Mouse (Mus musculus) heart, postnatal 36 days (tissue): Measurements from ENCODE around the gene Iscu. TPM values are rescaled to one million over a fixed set of nuclear protein-coding genes. Genes with fewer than 3 reads are reported as not detected.
"Not testable (repeated sequence)": the region's sequence is repeated elsewhere in the genome, so short reads cannot be mapped to it uniquely, and the experiment has no call there.

Experiments used
- DNase-seq, 2 experiments: peaks; one replicate each; pipeline ENCODE4 v3.0.0; 2021 to 2022
- intact Hi-C: fragments of 180-260 bp; cut with DNase I; formaldehyde crosslinking; loops from one replicate; pipeline ENCODE4 v1.15.1; 2025
- total RNA-seq, 2 experiments: library from RNA; stranded (reverse); gene quantifications; 2 replicates each; pipeline ENCODE4 v1.2.3; 2021

Gene Iscu
- total RNA-seq, 2 experiments from 2014 or later = 164 to 172 TPM

DNA sequence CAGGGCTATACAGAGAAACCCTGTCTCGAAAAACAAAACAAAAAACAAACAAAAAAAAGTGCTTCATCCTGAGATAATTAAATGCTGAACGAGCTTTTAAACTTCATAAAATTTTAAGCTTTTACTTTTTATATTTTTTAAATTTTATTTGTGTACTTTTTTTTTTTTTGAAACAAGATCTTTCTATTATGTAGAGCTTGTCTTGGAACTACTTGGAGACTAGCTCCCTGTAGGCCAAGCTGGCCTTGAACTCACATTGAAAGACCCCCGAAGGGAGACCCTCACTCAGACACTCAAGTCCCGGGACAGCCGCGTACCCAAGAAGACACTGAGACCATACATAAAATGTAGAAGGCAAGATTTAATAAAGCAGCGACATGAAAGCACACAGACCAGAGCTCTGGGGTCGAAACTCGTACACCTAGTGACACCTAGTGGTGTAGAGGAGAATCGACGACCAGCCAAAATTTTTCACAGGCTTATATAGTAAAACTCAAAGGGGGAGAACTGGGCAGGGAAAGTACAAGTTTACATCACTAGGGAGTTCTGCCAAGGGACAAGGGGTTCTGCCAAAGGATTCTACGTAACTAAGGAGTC, 39.4 kb downstream of the Iscu start:
- intact Hi-C loops = not testable (repeated sequence)
- peak; percentile 27 to 41 for DNase-seq

GRCm38 (mm10) chr5:113812638-113813037, 40.1 kb downstream of the Iscu start:
- intact Hi-C loops = no loop called here
- no peak for DNase-seq

DNA sequence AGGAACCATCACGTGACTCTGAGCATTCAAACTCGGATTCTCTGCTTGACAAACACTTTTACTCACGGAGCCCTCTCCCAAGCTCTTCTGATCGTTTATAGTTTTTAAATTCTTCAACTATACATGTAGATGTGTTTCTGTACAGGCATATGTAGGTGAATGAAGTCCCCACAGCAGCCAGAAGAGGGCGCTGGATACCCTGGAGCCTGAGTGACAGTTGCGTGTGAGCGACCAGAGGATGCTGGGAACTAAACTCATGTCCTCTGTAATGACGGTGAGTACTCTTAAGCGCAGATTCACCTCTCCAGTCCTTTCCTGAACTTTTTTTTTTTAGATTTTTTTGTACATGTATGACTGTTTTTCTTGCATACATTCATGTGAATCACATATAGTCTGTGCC, 41.1 kb downstream of the Iscu start:
- intact Hi-C loops = loop anchor here (2.0 kb wide), 1 partner anchor 447 kb away; no protein-coding TSS in a partner anchor
- no peak for DNase-seq

- DNase-seq = no peak
- intact Hi-C loops = loop anchor here (1.0 to 5.0 kb wide), 3 partner anchors 41 to 448 kb away; no protein-coding TSS in a partner anchor
Measured at GRCm38 (mm10) chr5:113814111-113815040, 41.8 kb downstream of the Iscu start.

DNA sequence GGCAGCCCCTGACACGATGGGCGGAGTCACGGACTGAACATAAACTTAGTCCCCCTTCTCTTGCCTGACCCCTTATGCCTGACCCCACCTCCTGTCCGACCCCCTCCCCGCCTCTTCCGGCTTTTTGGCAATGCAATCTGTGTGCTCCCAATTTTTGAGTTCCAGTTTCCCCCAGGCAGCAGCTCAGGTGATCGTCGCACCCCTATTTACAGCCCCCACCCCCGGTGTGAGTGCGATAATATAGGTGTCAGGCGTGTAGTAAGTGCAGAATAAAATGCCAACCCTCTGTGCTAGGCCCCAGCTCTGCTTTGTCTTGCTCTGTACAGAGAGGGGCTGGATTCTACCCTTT, 42.5 kb downstream of the Iscu start:
- intact Hi-C loops = loop anchor here (1.0 to 5.0 kb wide), 3 partner anchors 42 to 448 kb away; no protein-coding TSS in a partner anchor
- DNase-seq = no peak

GRCm38 (mm10) chr5:113815638-113816152, 43.1 kb downstream of the Iscu start:
- intact Hi-C loops = loop anchor here (1.0 to 5.0 kb wide), 3 partner anchors 42 to 449 kb away; no protein-coding TSS in a partner anchor
- DNase-seq = peak; percentile 71 to 83

DNA sequence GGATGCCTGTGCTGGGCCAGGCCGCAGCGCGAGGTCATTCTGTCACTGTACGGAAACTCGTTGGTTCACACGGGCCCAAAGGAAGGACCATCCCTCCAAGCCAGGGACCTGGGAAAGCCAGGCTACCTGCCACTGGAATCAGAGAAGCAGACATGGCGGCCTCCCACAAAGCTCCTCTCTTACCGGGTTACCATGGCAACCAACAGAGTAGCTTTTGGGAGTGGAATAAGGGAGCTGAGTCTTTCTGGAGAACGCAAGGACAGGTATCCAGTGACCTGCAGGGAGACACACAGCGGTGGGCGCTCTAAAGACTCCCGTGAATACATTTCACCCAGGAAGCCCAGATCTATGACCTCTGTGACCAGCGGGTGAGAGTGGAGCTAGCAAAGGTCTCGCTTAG, 46.0 kb downstream of the Iscu start:
- DNase-seq = no peak
- intact Hi-C loops = loop anchor here (5.0 kb wide), 1 partner anchor 346 kb away; no protein-coding TSS in a partner anchor

DNA sequence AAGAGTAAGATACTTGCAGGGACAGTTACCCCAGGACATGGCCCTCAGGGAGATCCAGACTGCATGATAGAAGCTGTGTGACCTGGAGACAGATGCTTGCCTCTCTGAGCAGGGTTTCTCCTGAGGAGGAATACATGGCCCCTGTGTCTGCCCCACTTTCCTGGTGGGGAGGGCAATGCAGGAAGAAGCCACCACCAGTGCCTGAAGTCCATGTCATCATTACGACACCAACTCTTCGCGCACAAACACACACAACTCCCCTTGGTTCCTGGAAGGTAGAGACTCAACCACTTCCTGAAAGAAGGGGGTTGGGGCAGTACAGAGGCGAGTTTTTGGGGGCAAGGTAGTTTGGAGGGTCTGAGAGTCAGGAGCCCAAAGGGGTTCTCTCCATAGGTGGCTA, 51.7 kb downstream of the Iscu start:
- DNase-seq = no peak
- intact Hi-C loops = no loop called here

DNA sequence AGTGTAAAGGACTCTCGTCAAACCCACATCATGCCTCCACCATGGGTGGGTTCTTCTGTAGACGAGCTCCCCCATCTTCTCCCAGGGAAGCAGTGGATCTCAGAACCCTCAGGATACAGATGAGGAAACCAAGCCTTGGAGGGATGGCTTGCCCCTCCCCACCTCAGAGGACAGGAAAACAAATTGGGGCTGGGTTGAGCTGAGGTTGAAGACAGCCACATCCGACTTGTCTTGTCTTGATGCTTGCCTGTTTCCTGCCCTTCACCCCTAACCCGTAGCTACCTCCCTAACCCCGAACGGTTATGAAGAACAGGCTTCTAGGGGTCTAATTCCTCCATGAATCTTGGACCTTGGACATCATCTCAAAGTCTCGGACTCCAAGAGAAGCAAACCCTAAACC, 53.0 kb downstream of the Iscu start:
- intact Hi-C loops = no loop called here
- no peak for DNase-seq

- intact Hi-C loops = no loop called here
- DNase-seq = no peak
Measured at GRCm38 (mm10) chr5:113826619-113827018, 54.1 kb downstream of the Iscu start.

Other genes with a start within 250 kb of the Iscu start
- gene Cmklr1, start 122.3 kb upstream of the Iscu start, total RNA-seq = 10 to 100 TPM; 23.7 to 35.7 TPM
- not detected for gene 1700069L16Rik, start 48.0 kb upstream of the Iscu start, total RNA-seq
- gene Ficd, start 36.9 kb upstream of the Iscu start, total RNA-seq = 1 to 10 TPM; 7.2 to 8.1 TPM
- 10 to 100 TPM; 12.4 to 16.6 TPM for gene Sart3, start 238 bp upstream of the Iscu start, total RNA-seq
- gene Tmem119, start 27.8 kb downstream of the Iscu start, total RNA-seq = 1 to 10 TPM; 5.6 to 5.9 TPM
- 1 to 10 TPM; 3.1 to 4.6 TPM for gene Selplg, start 59.9 kb downstream of the Iscu start, total RNA-seq
- 10 to 100 TPM; 34.3 to 37.5 TPM for gene Coro1c, start 136.0 kb downstream of the Iscu start, total RNA-seq
- gene Ssh1, start 221.1 kb downstream of the Iscu start, total RNA-seq = 10 to 100 TPM; 14.7 to 15.7 TPM
- not detected for gene Dao, start 231.0 kb downstream of the Iscu start, total RNA-seq